In the genomic region with DNA sequence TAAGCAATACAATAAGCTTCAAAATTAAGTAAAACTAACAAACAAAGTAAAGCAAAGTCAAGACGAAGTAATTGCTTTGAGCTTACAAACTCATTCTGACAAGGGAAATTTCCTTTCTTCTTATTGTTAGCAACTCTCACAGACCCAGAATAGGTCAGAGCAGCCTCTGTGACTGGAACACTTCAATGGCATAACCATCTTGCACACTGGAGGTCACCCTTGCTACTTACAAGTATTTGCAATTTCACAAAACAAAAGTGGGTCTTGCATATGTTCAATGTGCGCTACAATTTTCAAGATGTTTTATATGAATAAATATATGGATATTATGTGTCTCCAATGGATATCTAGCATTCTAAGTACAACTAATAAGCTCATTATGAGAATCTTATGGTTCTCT, we compare ENCODE assay signal across 22 mouse cellular contexts.
DNase-seq lines count a peak whose midpoint lies in the region; ATAC-seq and TF ChIP-seq lines count a peak whose summit lies in the region.
"Had no signal": no experiment of that assay in that cellular context is flagged by ENCODE, and none has a peak within 500 bp of the region (broad histone marks: within the 10 kb centered on the region; RNA-seq: fewer than 3 reads in every experiment).

No protein-coding gene starts in this region.

- no peaks in the 10 kb centered on the region for H3K4me1 ChIP-seq in heart, postnatal 0 days (ENCODE audit: control insufficient read depth, insufficient read depth)
- no peaks in the 10 kb centered on the region for H3K4me1 ChIP-seq in heart, embryonic 10.5 days
- peaks cover 14% of the 10 kb centered on the region; the same call in 1 of the 2 replicates for H3K4me1 ChIP-seq in midbrain, embryonic 14.5 days (ENCODE audit: control insufficient read depth, insufficient read depth, low read length)
- peaks cover 13% of the 10 kb centered on the region; the same call in 1 of the 2 replicates for H3K4me1 ChIP-seq in midbrain, embryonic 10.5 days
- H3K4me1 ChIP-seq: heart, embryonic 15.5 days; liver, embryonic 13.5 days; lung, embryonic 15.5 days; megakaryocyte, embryonic 14.5 days had no signal

- H3K9ac ChIP-seq in heart, postnatal 0 days (replicated peaks; ENCODE audit: low read depth, low read length), result no peak overlapping the region
- no peak overlapping the region for H3K9ac ChIP-seq in midbrain, embryonic 14.5 days (replicated peaks; ENCODE audit: low read length)
- H3K9ac ChIP-seq: heart, embryonic 15.5 days; liver, embryonic 13.5 days; lung, embryonic 15.5 days had no signal

- 68% methylated on average over 2 of the region's 2 CpGs for WGBS in heart, postnatal 0 days
- WGBS in heart, embryonic 10.5 days, result 73% methylated on average over 2 of the region's 2 CpGs
- 67% methylated on average over 2 of the region's 2 CpGs for WGBS in midbrain, embryonic 14.5 days
- 75% methylated on average over 2 of the region's 2 CpGs for WGBS in midbrain, embryonic 10.5 days

- POLR2A ChIA-PET in Patski (lab: Charles Lee), result no interaction called here

- CTCF ChIA-PET in Patski (lab: Charles Lee), result interaction anchor here (1.0 kb wide), 1 partner anchor 16 kb away, joined by 3 read pairs; no protein-coding TSS in a partner anchor

- no peak overlapping the region for H3K4me3 ChIP-seq in heart, postnatal 0 days (ENCODE audit: low read depth, low read length)
- no peak overlapping the region for H3K4me3 ChIP-seq in heart, embryonic 10.5 days
- H3K4me3 ChIP-seq in midbrain, embryonic 14.5 days (replicated peaks; ENCODE audit: low read depth, low read length), result no peak overlapping the region
- H3K4me3 ChIP-seq in midbrain, embryonic 10.5 days, result no peak overlapping the region
- H3K4me3 ChIP-seq in left cerebral cortex, adult 2 months, result no peak overlapping the region
- H3K4me3 ChIP-seq: gastrocnemius, adult 2 months; heart, embryonic 15.5 days; liver, embryonic 13.5 days; lung, embryonic 15.5 days; megakaryocyte, embryonic 14.5 days had no signal

- intact Hi-C loops in left cerebral cortex, adult 2 months (cut with DNase I), result no loop called here

- H3K4me2 ChIP-seq in heart, postnatal 0 days (ENCODE audit: low read depth, low read length), result no peak overlapping the region
- no peak overlapping the region for H3K4me2 ChIP-seq in midbrain, embryonic 14.5 days (ENCODE audit: low read length)
- H3K4me2 ChIP-seq: heart, embryonic 15.5 days; liver, embryonic 13.5 days; lung, embryonic 15.5 days had no signal

- H3K27ac ChIP-seq in heart, postnatal 0 days (ENCODE audit: low read depth), result no peak overlapping the region
- no peak overlapping the region for H3K27ac ChIP-seq in heart, embryonic 10.5 days
- no peak overlapping the region for H3K27ac ChIP-seq in midbrain, embryonic 14.5 days (replicated peaks; ENCODE audit: low read depth, low read length)
- no peak overlapping the region for H3K27ac ChIP-seq in midbrain, embryonic 10.5 days (replicated peaks)
- H3K27ac ChIP-seq in left cerebral cortex, adult 2 months, result no peak overlapping the region
- H3K27ac ChIP-seq: gastrocnemius, adult 2 months; heart, embryonic 15.5 days; liver, embryonic 13.5 days; lung, embryonic 15.5 days had no signal

- H3K27me3 ChIP-seq in heart, postnatal 0 days (ENCODE audit: control insufficient read depth, insufficient read depth, low read length), result no peaks in the 10 kb centered on the region
- H3K27me3 ChIP-seq in heart, embryonic 10.5 days (ENCODE audit: insufficient read depth, poor library complexity, severe bottlenecking), result no peaks in the 10 kb centered on the region
- H3K27me3 ChIP-seq in midbrain, embryonic 14.5 days (ENCODE audit: control insufficient read depth, insufficient read depth, low read length), result no peaks in the 10 kb centered on the region
- H3K27me3 ChIP-seq in midbrain, embryonic 10.5 days (ENCODE audit: low read depth, poor library complexity, severe bottlenecking), result no peaks in the 10 kb centered on the region
- no peaks in the 10 kb centered on the region for H3K27me3 ChIP-seq in Patski
- H3K27me3 ChIP-seq: heart, embryonic 15.5 days; liver, embryonic 13.5 days; lung, embryonic 15.5 days; megakaryocyte, embryonic 14.5 days had no signal

- DNase-seq in heart, postnatal 0 days (ENCODE audit: low spot score), result no peak
- no peak for DNase-seq in heart, embryonic 10.5 days (ENCODE audit: low spot score)
- DNase-seq in midbrain, embryonic 14.5 days, result peak; percentile 51
- DNase-seq in midbrain, embryonic 10.5 days (ENCODE audit: low spot score), result no peak
- no peak for DNase-seq in Patski (ENCODE audit: low read depth, low spot score)
- DNase-seq in Muller cell, postnatal 12 days (ENCODE audit: inconsistent ontology term), result no peak
- DNase-seq in left cerebral cortex, adult 2 months (ENCODE audit: extremely low spot score in 1 of 2, low spot score in 2 of 2), result no peak
- DNase-seq: cerebellum, adult 18-20 months; cerebellum, postnatal 14 days; embryo, embryonic 11 days; gastrocnemius, adult 2 months; kidney, adult 9 months; kidney, postnatal 25 days; liver, embryonic 13.5 days; lung, postnatal 36 days; right cerebral cortex, postnatal 25 days; spleen, adult 18-20 months had no signal

- TF ChIP-seq EP300 in heart, postnatal 0 days (IDR thresholded peaks at IDR 0.05; ENCODE audit: low read depth), result no peak

- ATAC-seq in heart, postnatal 0 days (ENCODE audit: insufficient read depth, low read depth), result no peak
- no peak for ATAC-seq in midbrain, embryonic 14.5 days (ENCODE audit: low FRiP score, low TSS enrichment)
- ATAC-seq in Patski, result no peak
- ATAC-seq: hindbrain, embryonic 16.5 days; intestine, embryonic 16.5 days had no signal

- H3K36me3 ChIP-seq in heart, postnatal 0 days (replicated peaks; ENCODE audit: control insufficient read depth, insufficient read depth, low read length), result no peaks in the 10 kb centered on the region
- no peaks in the 10 kb centered on the region for H3K36me3 ChIP-seq in heart, embryonic 10.5 days
- no peaks in the 10 kb centered on the region for H3K36me3 ChIP-seq in midbrain, embryonic 14.5 days (ENCODE audit: control insufficient read depth, insufficient read depth, low read length)
- H3K36me3 ChIP-seq in midbrain, embryonic 10.5 days, result no peaks in the 10 kb centered on the region
- H3K36me3 ChIP-seq: heart, embryonic 15.5 days; liver, embryonic 13.5 days; lung, embryonic 15.5 days had no signal

- in situ Hi-C loops in Patski (cut with MboI; ENCODE audit: low pct_unique_long_range_greater_than_20kb), result no loop called here

- TF ChIP-seq CTCF in heart, postnatal 0 days (IDR thresholded peaks at IDR 0.05; ENCODE audit: low read depth), result peak; percentile 7; the same call in 1 of the 2 replicates
- peak; percentile 11 for TF ChIP-seq CTCF in Patski (IDR thresholded peaks at IDR 0.05)
- no peak; the same call in 1 of the 2 replicates for TF ChIP-seq CTCF in left cerebral cortex, adult 2 months (IDR thresholded peaks at IDR 0.05)

- no peaks in the 10 kb centered on the region for H3K9me3 ChIP-seq in heart, postnatal 0 days (replicated peaks; ENCODE audit: control insufficient read depth, low read length)
- no peaks in the 10 kb centered on the region for H3K9me3 ChIP-seq in heart, embryonic 10.5 days
- H3K9me3 ChIP-seq in midbrain, embryonic 14.5 days (ENCODE audit: control insufficient read depth, low read length), result no peaks in the 10 kb centered on the region
- no peaks in the 10 kb centered on the region for H3K9me3 ChIP-seq in midbrain, embryonic 10.5 days (replicated peaks)
- H3K9me3 ChIP-seq: heart, embryonic 15.5 days; liver, embryonic 13.5 days; lung, embryonic 15.5 days; megakaryocyte, embryonic 14.5 days had no signal
